Comparison of ENCODE assay signal across 25 mouse cellular contexts in genomic region chr1:125501964-125502517, GRCm38 (mm10). TPM values are rescaled to one million over a fixed set of nuclear protein-coding genes. Genes with fewer than 3 reads are reported as not detected.
DNase-seq lines count a peak whose midpoint lies in the region; ATAC-seq and TF ChIP-seq lines count a peak whose summit lies in the region.
"Had no signal": no experiment of that assay in that cellular context is flagged by ENCODE, and none has a peak within 500 bp of the region (broad histone marks: within the 10 kb centered on the region; RNA-seq: fewer than 3 reads in every experiment).

No protein-coding gene starts in this region.

- TF ChIP-seq POLR2A in cerebellum, adult 2 months (IDR thresholded peaks at IDR 0.05; ENCODE audit: borderline replicate concordance, insufficient read depth, low read length) = no peak

- no peak for TF ChIP-seq CTCF in intestine, postnatal 0 days (IDR thresholded peaks at IDR 0.05; ENCODE audit: low read depth)
- no peak for TF ChIP-seq CTCF in cerebellum, adult 2 months (IDR thresholded peaks at IDR 0.05; ENCODE audit: borderline replicate concordance, insufficient read depth, low read depth, low read length)

- peak; percentile 75 for DNase-seq in 416B (ENCODE audit: low read depth)
- DNase-seq in induced T-regulatory cell, adult 2 months (ENCODE audit: low read depth) = peak; percentile 26
- DNase-seq in cerebellum, adult 2 months = no peak
- DNase-seq: adrenal gland, postnatal 10 days; adrenal gland, postnatal 36 days; B cell, adult 2 months; cerebellum, adult 18-20 months; cerebellum, adult 9-11 months; cerebellum, postnatal 25 days; gastrocnemius, postnatal 10 days; gastrocnemius, postnatal 36 days; heart, adult 2 months; heart, postnatal 14 days; heart, postnatal 4 days; kidney, adult 18-20 months had no signal

- no peaks in the 10 kb centered on the region for H3K36me3 ChIP-seq in intestine, postnatal 0 days (ENCODE audit: control insufficient read depth, insufficient read depth)
- no peaks in the 10 kb centered on the region for H3K36me3 ChIP-seq in forebrain, embryonic 15.5 days
- no peaks in the 10 kb centered on the region for H3K36me3 ChIP-seq in hindbrain, embryonic 12.5 days
- H3K36me3 ChIP-seq: embryonic facial prominence, embryonic 12.5 days; embryonic facial prominence, embryonic 15.5 days; heart, embryonic 10.5 days; heart, embryonic 13.5 days; hindbrain, embryonic 15.5 days had no signal

- H3K4me1 ChIP-seq in intestine, postnatal 0 days (replicated peaks; ENCODE audit: control insufficient read depth, insufficient read depth, low read length) = no peaks in the 10 kb centered on the region; the same call in 1 of the 2 replicates
- no peaks in the 10 kb centered on the region for H3K4me1 ChIP-seq in cerebellum, adult 2 months (ENCODE audit: control insufficient read depth, insufficient read depth, low read length)
- H3K4me1 ChIP-seq in forebrain, embryonic 15.5 days = no peaks in the 10 kb centered on the region
- no peaks in the 10 kb centered on the region for H3K4me1 ChIP-seq in hindbrain, embryonic 12.5 days
- H3K4me1 ChIP-seq: embryonic facial prominence, embryonic 12.5 days; embryonic facial prominence, embryonic 15.5 days; heart, embryonic 10.5 days; hindbrain, embryonic 15.5 days had no signal

- H3K9ac ChIP-seq in intestine, postnatal 0 days (ENCODE audit: low read depth, low read length) = no peak overlapping the region
- no peak overlapping the region for H3K9ac ChIP-seq in forebrain, embryonic 15.5 days (replicated peaks)
- H3K9ac ChIP-seq in hindbrain, embryonic 12.5 days = no peak overlapping the region
- H3K9ac ChIP-seq: embryonic facial prominence, embryonic 12.5 days; embryonic facial prominence, embryonic 15.5 days; heart, embryonic 13.5 days; hindbrain, embryonic 15.5 days had no signal

- H3K27me3 ChIP-seq in intestine, postnatal 0 days (replicated peaks; ENCODE audit: control insufficient read depth, insufficient read depth, low read length) = no peaks in the 10 kb centered on the region
- no peaks in the 10 kb centered on the region for H3K27me3 ChIP-seq in cerebellum, adult 2 months (ENCODE audit: control insufficient read depth, insufficient read depth, low read length)
- no peaks in the 10 kb centered on the region for H3K27me3 ChIP-seq in forebrain, embryonic 15.5 days
- H3K27me3 ChIP-seq in hindbrain, embryonic 12.5 days = no peaks in the 10 kb centered on the region
- H3K27me3 ChIP-seq: embryonic facial prominence, embryonic 12.5 days; embryonic facial prominence, embryonic 15.5 days; heart, embryonic 13.5 days; hindbrain, embryonic 15.5 days had no signal

- no peak overlapping the region for H3K4me2 ChIP-seq in intestine, postnatal 0 days (replicated peaks; ENCODE audit: low read depth)
- no peak overlapping the region for H3K4me2 ChIP-seq in forebrain, embryonic 15.5 days (replicated peaks)
- H3K4me2 ChIP-seq in hindbrain, embryonic 12.5 days (replicated peaks) = no peak overlapping the region
- H3K4me2 ChIP-seq: embryonic facial prominence, embryonic 12.5 days; embryonic facial prominence, embryonic 15.5 days; heart, embryonic 13.5 days; hindbrain, embryonic 15.5 days had no signal

- 55% methylated on average over 4 of the region's 4 CpGs for WGBS in intestine, postnatal 0 days
- WGBS in cerebellum, adult 2 months = 89% methylated on average over 4 of the region's 4 CpGs
- WGBS in forebrain, embryonic 15.5 days = 96% methylated on average over 4 of the region's 4 CpGs
- WGBS in hindbrain, embryonic 12.5 days = 93% methylated on average over 4 of the region's 4 CpGs

- ATAC-seq in intestine, postnatal 0 days = peak; percentile 55; the same call in 1 of the 2 replicates
- ATAC-seq in forebrain, embryonic 15.5 days (replicated peaks) = no peak
- no peak for ATAC-seq in hindbrain, embryonic 12.5 days (ENCODE audit: low FRiP score)
- ATAC-seq: CD4-positive, CD25-positive, alpha-beta regulatory T cell, adult 4 months; forebrain, embryonic 14.5 days had no signal

- no peak overlapping the region for H3K4me3 ChIP-seq in intestine, postnatal 0 days (ENCODE audit: low read depth, low read length)
- H3K4me3 ChIP-seq in cerebellum, adult 2 months (replicated peaks; ENCODE audit: insufficient read depth, low read depth, low read length) = no peak overlapping the region
- no peak overlapping the region for H3K4me3 ChIP-seq in forebrain, embryonic 15.5 days
- no peak overlapping the region for H3K4me3 ChIP-seq in hindbrain, embryonic 12.5 days
- H3K4me3 ChIP-seq: embryonic facial prominence, embryonic 12.5 days; embryonic facial prominence, embryonic 15.5 days; heart, adult 2 months; heart, embryonic 10.5 days; heart, embryonic 13.5 days; hindbrain, embryonic 15.5 days had no signal

- H3K9me3 ChIP-seq in intestine, postnatal 0 days (ENCODE audit: control insufficient read depth) = no peaks in the 10 kb centered on the region
- H3K9me3 ChIP-seq in forebrain, embryonic 15.5 days = no peaks in the 10 kb centered on the region
- no peaks in the 10 kb centered on the region for H3K9me3 ChIP-seq in hindbrain, embryonic 12.5 days (replicated peaks)
- H3K9me3 ChIP-seq: embryonic facial prominence, embryonic 12.5 days; embryonic facial prominence, embryonic 15.5 days; heart, embryonic 10.5 days; hindbrain, embryonic 15.5 days had no signal

- no peak overlapping the region for H3K27ac ChIP-seq in intestine, postnatal 0 days (ENCODE audit: low read depth, low read length)
- H3K27ac ChIP-seq in cerebellum, adult 2 months (ENCODE audit: insufficient read depth, low read length) = no peak overlapping the region
- no peak overlapping the region for H3K27ac ChIP-seq in forebrain, embryonic 15.5 days (replicated peaks)
- no peak overlapping the region for H3K27ac ChIP-seq in hindbrain, embryonic 12.5 days
- H3K27ac ChIP-seq: embryonic facial prominence, embryonic 12.5 days; embryonic facial prominence, embryonic 15.5 days; heart, adult 2 months; heart, embryonic 10.5 days; heart, embryonic 13.5 days; hindbrain, embryonic 15.5 days had no signal

RNA-seq across cellular contexts. Expression of gene Slc35f5, which starts 58.4 kb away (rescaled TPM):
- polyA plus RNA-seq in intestine, postnatal 0 days (2015; fragmentation: Nextera tagmentation; extraction: Ambion mirVana) = 36.2 and 37.4 TPM in 2 replicates
- polyA plus RNA-seq in cerebellum, adult 2 months (2012; rRNA removed) = 17.3 and 18.9 TPM in 2 replicates
- 30.1 and 33.6 TPM in 2 replicates for polyA plus RNA-seq in forebrain, embryonic 15.5 days (2015; fragmentation: Nextera tagmentation; extraction: Ambion mirVana)
- polyA plus RNA-seq in hindbrain, embryonic 12.5 days (2016; fragmentation: Nextera tagmentation; extraction: Ambion mirVana) = 34.3 and 36.4 TPM in 2 replicates

Comparison
In these comparisons a context has a peak if more than half of its experiments do, and no peak if none do; other contexts are left out.
1. DNase-seq: peak in 416B (single experiment) and induced T-regulatory cell, adult 2 months (single experiment); none in cerebellum, adult 2 months (0 of 2).